Mouse (Mus musculus): ENCODE data around the gene Hs3st3b1. TPM values are rescaled to one million over a fixed set of nuclear protein-coding genes. Genes with fewer than 3 reads are reported as not detected.
A peak's percentile ranks its signal among the peaks of the same experiment; 100 is the strongest.

Hs3st3b1 gene
- 15.6 and 19.4 TPM in 2 replicates for polyA plus RNA-seq (2016; fragmentation: Nextera tagmentation; extraction: Ambion mirVana)

DNA sequence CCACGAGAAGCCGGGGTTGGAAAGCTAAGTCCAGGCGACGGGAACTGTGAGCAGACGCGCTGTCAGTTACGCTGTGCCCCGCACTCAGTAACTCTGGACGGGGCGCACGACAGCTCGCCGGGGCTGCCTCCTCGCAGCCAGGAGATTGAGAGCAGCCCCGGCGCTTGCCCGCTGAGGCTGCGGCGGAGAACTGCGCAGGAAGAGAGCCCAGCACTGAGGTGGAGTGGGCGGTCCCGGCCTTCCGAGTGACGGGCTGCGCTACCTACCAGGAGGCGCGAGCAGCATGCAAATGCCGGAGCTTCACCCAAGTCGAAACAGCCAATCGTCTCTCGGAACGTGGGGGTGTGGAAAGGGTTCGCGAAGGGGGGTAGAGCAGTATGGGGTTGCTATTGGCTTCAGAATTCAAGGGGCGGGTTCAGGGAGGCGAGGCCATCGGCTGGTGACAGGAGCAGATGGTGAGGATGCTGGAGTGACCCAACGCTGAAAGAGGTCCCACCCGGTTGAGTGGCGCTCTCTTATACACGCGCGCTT, at the start of gene Hs3st3b1:
Gene Hs3st3b1, minus strand, starts transcription at position 200 of the 531 bp plus-strand sequence.
- WGBS, result 2% methylated on average over 43 of the region's 43 CpGs

DNA sequence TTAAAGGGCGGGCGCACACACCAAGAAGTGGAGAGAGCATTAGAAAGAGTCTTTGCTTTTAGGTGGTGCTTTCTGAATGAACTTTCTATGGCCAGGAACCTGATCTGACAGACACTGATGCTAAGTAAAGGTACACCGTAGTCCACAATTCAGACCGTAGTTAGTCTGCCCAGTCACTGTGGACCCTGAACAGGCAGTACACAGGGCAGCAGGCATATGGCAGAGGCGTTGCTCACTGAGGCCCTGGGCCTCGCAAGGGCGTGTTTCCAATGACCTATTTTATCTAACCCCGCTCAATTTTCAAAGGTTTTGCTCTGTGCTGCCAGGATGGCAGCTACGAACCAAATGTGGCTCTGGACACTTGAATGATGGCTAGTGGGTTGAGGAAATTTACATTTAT, 49.4 kb upstream of the Hs3st3b1 start:
- H3K4me1 ChIP-seq, result peaks cover 27% of the 10 kb centered on the region
- H3K9me3 ChIP-seq (replicated peaks), result no peaks in the 10 kb centered on the region
- H3K4me3 ChIP-seq, result no peak overlapping the region
- no peak for DNase-seq (ENCODE audit: low spot score)
- WGBS, result 92% methylated on average over 9 of the region's 9 CpGs
- H3K27me3 ChIP-seq (ENCODE audit: low read depth, poor library complexity, severe bottlenecking), result no peaks in the 10 kb centered on the region; the same call in 1 of the 2 replicates
- no peak overlapping the region for H3K27ac ChIP-seq (replicated peaks)
- peaks cover 41% of the 10 kb centered on the region for H3K36me3 ChIP-seq

More for the DNA sequence above, at the start of gene Hs3st3b1:
- Histone ChIP-seq H3K27me3 (ENCODE audit: low read depth, poor library complexity, severe bottlenecking) (peaks cover 99% of the 10 kb centered on the region), H3K36me3 (no peaks in the 10 kb centered on the region), H3K27ac (replicated peaks) (peak within 1 kb of the TSS; percentile 89), H3K9me3 (replicated peaks) (no peaks in the 10 kb centered on the region), H3K4me3 (peak within 1 kb of the TSS; percentile 88), H3K4me1 (peaks cover 79% of the 10 kb centered on the region)
- DNase-seq (ENCODE audit: low spot score), result peak; percentile 97

DNA sequence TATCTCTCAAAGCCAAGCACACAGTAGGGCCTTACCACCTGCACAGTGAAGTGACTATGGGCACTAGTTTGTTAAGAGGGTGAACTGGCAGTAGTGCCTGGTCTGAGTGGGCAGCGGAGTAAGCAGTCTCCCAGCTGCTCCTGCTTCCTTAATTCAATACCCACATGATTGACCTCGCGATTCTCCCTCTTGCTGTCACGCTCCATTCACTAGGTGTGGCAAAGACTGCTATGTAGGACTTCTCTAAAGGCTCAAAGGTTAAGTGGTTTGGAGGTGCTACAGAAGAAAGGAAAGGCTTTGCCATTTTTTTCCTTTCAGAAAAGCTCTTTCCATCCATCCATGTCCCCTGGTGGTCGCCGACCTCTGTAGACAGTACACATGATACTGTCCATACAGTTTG, 48.7 kb upstream of the Hs3st3b1 start:
- WGBS, result 89% methylated on average over 6 of the region's 6 CpGs
- no peak for DNase-seq (ENCODE audit: low spot score)
- Histone ChIP-seq H3K36me3 (peaks cover 37% of the 10 kb centered on the region), H3K27me3 (ENCODE audit: low read depth, poor library complexity, severe bottlenecking) (no peaks in the 10 kb centered on the region; the same call in 1 of the 2 replicates), H3K4me3 (no peak overlapping the region), H3K4me1 (peaks cover 27% of the 10 kb centered on the region), H3K27ac (replicated peaks) (no peak overlapping the region), H3K9me3 (replicated peaks) (no peaks in the 10 kb centered on the region)

DNA sequence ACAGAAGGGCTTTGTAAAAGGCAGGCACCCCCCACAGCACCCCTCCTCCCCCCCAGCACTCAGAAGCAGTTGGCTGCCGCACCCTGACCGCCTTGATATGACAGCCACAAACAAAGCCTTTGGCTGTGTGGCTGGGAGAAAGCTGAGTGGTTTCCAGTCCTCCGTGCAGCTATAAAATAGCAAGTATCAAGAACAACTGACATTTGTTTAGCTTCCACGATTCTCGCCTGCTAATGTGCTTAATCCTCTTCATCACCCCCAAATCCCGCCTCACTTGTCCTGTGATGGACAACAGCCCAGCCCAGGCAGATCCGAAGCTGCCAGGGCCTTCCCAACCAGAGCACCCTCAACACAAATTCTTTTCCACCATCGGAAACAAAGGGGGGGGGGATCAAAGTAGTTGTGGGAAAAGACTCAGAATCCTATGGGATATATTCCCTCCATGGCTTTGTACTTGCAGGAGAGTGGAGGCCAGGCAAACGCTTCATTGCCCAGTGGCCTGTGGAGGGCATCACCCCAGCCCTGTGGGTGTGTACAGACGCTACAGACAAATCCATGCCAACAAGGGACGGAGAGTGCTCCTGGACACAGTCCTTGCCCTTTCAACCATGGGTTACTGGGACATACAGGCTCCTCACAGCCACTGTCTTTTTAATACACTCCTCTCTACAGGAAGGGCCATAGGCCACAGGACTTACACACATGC, 47.3 kb upstream of the Hs3st3b1 start:
- H3K4me1 ChIP-seq, result peaks cover 27% of the 10 kb centered on the region
- H3K27me3 ChIP-seq (ENCODE audit: low read depth, poor library complexity, severe bottlenecking), result no peaks in the 10 kb centered on the region; the same call in 1 of the 2 replicates
- 28% methylated on average over 11 of the region's 11 CpGs for WGBS
- peaks cover 29% of the 10 kb centered on the region for H3K36me3 ChIP-seq
- H3K9me3 ChIP-seq (replicated peaks), result no peaks in the 10 kb centered on the region
- peak overlapping the region; percentile 82 for H3K27ac ChIP-seq (replicated peaks)
- DNase-seq (ENCODE audit: low spot score), result peak; percentile 27
- no peak overlapping the region for H3K4me3 ChIP-seq

DNA sequence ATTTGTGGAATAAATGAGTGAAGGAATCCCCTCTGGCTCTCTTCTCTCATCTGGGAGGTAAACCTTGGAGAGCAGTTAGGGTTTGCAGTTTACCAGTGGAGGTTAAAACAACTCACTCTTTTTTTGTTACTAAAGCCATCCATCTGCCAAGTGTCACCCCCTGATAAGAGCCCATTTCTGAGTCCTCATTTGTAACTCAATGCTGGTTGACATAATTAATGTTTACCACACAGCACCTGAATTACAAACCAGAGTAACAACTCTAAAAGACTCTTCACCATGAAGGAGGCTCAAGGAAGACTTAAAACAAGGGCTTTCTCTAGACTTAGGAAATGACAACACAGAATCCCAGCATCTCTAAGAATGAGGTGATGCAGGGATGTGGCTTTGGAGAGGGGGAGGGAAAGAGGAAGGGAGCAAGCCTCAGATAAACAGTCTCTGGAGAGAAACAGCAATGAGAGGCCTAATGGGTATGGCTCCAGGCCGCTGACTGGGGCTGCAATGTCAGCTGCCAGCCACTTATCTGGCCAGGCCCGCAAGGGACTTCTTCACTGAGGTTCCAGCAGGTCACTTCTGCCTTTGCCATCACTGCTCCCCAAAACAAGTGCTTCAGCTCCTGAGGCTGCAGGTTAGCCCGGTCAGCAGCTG, 46.4 kb upstream of the Hs3st3b1 start:
- peaks cover 30% of the 10 kb centered on the region for H3K36me3 ChIP-seq
- peaks cover 27% of the 10 kb centered on the region for H3K4me1 ChIP-seq
- no peaks in the 10 kb centered on the region for H3K9me3 ChIP-seq (replicated peaks)
- H3K27ac ChIP-seq (replicated peaks), result peak overlapping the region; percentile 82
- DNase-seq (ENCODE audit: low spot score), result peak; percentile 18
- H3K4me3 ChIP-seq, result no peak overlapping the region
- 58% methylated on average over 3 of the region's 3 CpGs for WGBS
- H3K27me3 ChIP-seq (ENCODE audit: low read depth, poor library complexity, severe bottlenecking), result no peaks in the 10 kb centered on the region; the same call in 1 of the 2 replicates

DNA sequence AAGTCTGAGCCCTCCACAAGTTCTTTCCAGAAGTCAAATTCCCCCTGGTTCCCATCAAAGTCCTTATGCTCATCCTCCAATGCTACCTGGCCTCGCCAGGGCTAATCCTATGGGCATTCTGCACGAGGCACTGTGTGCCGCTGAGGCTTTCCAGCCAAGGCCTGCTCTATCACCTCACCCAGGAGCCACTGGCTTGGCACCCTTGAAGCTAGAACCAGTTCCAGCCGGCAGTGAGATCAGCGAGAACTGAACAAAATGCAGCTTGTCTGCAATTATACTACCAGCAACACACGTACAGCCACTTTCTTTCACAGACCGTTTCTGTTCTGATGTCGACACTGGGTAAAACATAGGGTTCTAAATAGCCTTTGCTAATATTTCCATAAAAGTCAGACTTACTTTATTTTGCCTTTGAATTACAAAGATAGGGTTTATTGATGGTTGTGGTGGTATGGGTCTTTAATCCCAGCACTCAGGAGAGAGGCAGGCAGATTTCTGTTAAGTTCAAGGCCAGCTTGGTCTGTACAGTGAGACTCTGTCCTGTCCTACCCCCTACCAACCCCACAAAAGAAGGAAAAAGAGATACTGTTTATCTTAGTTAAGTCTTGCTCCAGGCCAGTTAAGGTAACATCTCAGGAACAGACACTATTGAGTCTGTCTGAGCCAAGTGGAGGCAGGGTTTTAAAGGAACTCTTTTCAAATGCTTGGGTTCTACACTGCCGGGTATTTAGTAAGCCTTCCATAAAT, 45.7 kb upstream of the Hs3st3b1 start:
- no peak for DNase-seq (ENCODE audit: low spot score)
- Histone ChIP-seq H3K4me3 (no peak overlapping the region), H3K36me3 (peaks cover 30% of the 10 kb centered on the region), H3K9me3 (replicated peaks) (no peaks in the 10 kb centered on the region), H3K27ac (replicated peaks) (peak overlapping the region; percentile 82), H3K4me1 (peaks cover 27% of the 10 kb centered on the region), H3K27me3 (ENCODE audit: low read depth, poor library complexity, severe bottlenecking) (no peaks in the 10 kb centered on the region; the same call in 1 of the 2 replicates)
- WGBS, result 89% methylated on average over 9 of the region's 9 CpGs

DNA sequence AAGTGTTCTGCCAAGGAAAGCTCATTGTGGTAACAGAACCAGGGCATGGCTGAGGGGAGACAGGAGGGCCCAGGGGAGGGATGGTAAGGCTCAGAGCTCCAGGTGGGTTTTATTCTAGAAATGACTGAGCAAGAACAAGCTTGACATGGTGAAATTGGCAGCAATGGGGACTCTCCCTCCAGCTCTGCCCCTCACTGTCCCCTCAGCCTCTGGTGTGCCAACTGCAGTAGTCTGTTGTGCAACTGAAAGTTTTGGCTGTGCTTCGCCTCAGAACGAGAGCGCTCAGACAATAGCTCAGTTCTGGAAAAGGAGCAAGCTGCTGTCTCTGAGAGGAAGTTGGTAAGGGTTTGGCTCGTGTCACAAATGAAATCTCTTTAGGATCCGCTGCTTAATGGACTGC, 43.3 kb upstream of the Hs3st3b1 start:
- peaks cover 7% of the 10 kb centered on the region; the same call in 1 of the 2 replicates for H3K27me3 ChIP-seq (ENCODE audit: low read depth, poor library complexity, severe bottlenecking)
- WGBS, result 86% methylated on average over 5 of the region's 5 CpGs
- peaks cover 27% of the 10 kb centered on the region for H3K4me1 ChIP-seq
- DNase-seq (ENCODE audit: low spot score), result no peak
- no peak overlapping the region for H3K27ac ChIP-seq (replicated peaks)
- peaks cover 20% of the 10 kb centered on the region for H3K36me3 ChIP-seq
- no peaks in the 10 kb centered on the region for H3K9me3 ChIP-seq (replicated peaks)
- no peak overlapping the region for H3K4me3 ChIP-seq

DNA sequence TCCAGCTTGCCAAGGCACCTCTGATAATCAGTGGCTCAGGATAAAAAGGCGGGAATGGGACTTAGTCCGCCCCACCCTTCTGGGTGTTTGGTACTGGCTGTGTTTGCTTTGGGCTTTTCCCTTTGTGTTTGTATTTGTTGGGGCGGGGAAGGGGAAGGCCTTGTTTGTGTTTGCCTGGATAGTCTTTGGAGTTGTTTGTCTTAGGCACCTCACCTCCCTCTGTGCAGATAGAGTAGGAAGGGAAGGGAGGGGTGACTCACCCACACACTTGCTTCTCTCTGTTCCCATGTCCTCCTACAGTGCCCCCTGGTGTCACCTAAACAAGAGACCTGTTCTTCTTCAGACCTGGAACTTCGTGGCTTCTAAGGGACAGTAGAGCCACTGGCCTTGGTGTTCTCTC, 35.1 kb upstream of the Hs3st3b1 start:
- H3K36me3 ChIP-seq, result no peaks in the 10 kb centered on the region
- H3K9me3 ChIP-seq (replicated peaks), result no peaks in the 10 kb centered on the region
- peaks cover 70% of the 10 kb centered on the region for H3K27me3 ChIP-seq (ENCODE audit: low read depth, poor library complexity, severe bottlenecking)
- 5% methylated on average over 4 of the region's 4 CpGs for WGBS
- peak; percentile 32 for DNase-seq (ENCODE audit: low spot score)
- no peak overlapping the region for H3K4me3 ChIP-seq
- peak overlapping the region; percentile 70 for H3K27ac ChIP-seq (replicated peaks)
- H3K4me1 ChIP-seq, result peaks cover 43% of the 10 kb centered on the region

DNA sequence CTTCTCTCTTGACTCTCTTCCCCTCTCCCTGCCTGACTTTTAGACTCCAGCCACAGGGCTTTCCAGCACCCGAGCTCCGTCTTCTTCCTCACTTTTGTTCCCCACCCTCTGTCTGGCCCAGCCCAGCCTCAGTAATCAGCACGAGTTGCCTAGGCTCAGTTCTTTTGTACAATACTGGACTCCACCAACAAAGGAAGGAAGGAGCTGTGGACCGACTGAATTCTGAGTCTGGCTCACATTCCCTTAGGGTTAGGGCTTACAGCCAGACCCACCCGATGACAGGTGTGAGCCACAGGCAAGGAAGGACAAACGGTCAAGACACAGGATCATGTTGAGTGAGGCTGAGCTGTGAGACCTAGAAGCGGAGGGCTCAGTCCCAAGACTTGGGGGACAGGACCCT, 34.7 kb upstream of the Hs3st3b1 start:
- Histone ChIP-seq H3K4me1 (peaks cover 47% of the 10 kb centered on the region), H3K27ac (replicated peaks) (peak overlapping the region; percentile 70), H3K4me3 (no peak overlapping the region), H3K36me3 (no peaks in the 10 kb centered on the region), H3K9me3 (replicated peaks) (no peaks in the 10 kb centered on the region), H3K27me3 (ENCODE audit: low read depth, poor library complexity, severe bottlenecking) (peaks cover 71% of the 10 kb centered on the region)
- WGBS, result 16% methylated on average over 7 of the region's 7 CpGs
- no peak for DNase-seq (ENCODE audit: low spot score)

DNA sequence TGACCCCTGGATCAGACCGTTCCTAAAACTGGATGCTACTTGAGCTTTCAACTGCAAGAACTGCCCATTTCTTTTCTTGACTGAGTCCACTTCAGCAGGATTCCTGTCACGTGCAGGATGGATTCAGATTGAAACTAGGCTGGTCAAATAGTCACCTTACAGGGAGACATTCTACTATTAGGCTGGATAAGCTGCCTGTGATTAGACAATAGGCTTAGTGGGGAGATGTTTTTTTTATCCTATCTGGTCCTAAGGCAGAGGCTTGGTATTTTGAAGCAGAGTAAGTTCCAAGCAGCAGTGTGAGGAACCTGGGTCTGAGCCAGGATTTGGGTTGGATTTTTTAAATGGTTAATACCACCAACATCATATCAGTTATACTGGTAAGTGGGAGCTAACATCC, 31.8 kb upstream of the Hs3st3b1 start:
- no peaks in the 10 kb centered on the region for H3K9me3 ChIP-seq (replicated peaks)
- H3K36me3 ChIP-seq, result no peaks in the 10 kb centered on the region
- H3K4me1 ChIP-seq, result peaks cover 56% of the 10 kb centered on the region
- DNase-seq (ENCODE audit: low spot score), result no peak
- peaks cover 82% of the 10 kb centered on the region for H3K27me3 ChIP-seq (ENCODE audit: low read depth, poor library complexity, severe bottlenecking)
- no peak overlapping the region for H3K4me3 ChIP-seq
- H3K27ac ChIP-seq (replicated peaks), result no peak overlapping the region; the same call in 1 of the 2 replicates
- 72% methylated on average over 2 of the region's 2 CpGs for WGBS

DNA sequence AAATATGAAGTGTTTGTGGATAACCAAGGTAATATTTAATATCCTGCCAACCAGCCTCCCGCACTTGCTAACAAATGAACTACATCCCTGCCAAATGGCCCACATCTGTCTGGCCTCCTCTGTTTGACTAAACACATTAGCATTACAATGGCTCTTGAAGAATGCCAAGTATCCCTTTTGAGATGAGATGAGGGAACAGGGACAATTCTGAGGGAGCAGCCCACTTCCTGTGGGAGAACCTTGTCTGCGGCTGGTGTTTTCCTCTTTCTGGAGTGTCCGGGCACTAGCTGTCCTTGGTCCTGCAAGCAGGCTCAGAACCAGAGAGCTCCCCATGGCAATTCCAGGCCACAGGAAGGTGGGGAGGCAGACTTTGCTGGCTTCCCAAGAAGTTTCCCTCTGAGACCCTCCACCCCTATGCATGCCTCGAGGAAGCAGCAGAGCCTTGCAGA, 30.7 kb upstream of the Hs3st3b1 start:
- peaks cover 56% of the 10 kb centered on the region for H3K4me1 ChIP-seq

DNA sequence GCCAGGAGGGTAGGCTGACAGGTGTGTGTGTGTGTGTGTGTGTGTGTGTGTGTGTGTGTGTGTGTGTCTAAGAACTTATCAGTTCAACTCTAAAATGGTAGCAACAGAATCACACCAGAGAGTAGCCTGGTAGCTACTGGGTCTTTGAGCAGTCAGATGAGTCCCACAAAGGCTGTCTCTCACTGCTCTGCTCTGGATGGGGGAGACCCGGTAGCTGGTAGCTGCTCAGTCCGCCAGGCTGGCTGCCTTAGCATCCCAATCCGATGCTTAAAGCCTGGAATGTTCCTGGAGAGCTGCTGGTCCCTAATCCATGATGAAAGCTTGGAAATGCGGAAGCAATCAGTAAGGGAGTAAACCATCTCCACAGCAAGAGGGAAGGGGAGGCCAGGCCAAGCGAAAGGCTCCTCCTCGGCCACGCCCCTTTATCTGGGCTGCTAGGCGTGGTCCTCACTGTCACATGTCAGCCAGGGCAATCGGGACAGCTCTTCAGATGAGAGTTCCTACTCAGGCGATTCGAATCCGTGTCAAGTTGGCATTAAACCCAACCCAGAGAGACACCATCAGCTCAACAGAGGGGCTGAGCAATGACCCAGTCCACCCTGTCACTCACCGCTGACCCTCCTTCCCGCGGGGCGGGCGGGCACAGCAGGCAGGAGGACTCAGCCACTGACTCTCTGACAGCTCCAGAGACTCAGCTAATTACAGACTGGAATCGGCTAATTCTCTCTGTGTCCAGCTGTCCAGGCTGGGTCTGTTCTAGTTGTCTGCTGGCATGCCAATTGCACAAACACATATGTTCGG, 29.9 kb upstream of the Hs3st3b1 start:
- peaks cover 81% of the 10 kb centered on the region for H3K27me3 ChIP-seq (ENCODE audit: low read depth, poor library complexity, severe bottlenecking)
- DNase-seq (ENCODE audit: low spot score), result peak; percentile 73
- H3K9me3 ChIP-seq (replicated peaks), result no peaks in the 10 kb centered on the region
- peaks cover 50% of the 10 kb centered on the region for H3K4me1 ChIP-seq
- H3K4me3 ChIP-seq, result peak overlapping the region; percentile 47
- 5% methylated on average over 19 of the region's 19 CpGs for WGBS
- no peaks in the 10 kb centered on the region for H3K36me3 ChIP-seq
- peak overlapping the region; percentile 80 for H3K27ac ChIP-seq (replicated peaks)

More for the DNA sequence above, 30.7 kb upstream of the Hs3st3b1 start:
- H3K27me3 ChIP-seq (ENCODE audit: low read depth, poor library complexity, severe bottlenecking), result peaks cover 80% of the 10 kb centered on the region
- H3K4me3 ChIP-seq, result peak overlapping the region; percentile 47
- H3K36me3 ChIP-seq, result no peaks in the 10 kb centered on the region
- peak; percentile 44 for DNase-seq (ENCODE audit: low spot score)
- no peaks in the 10 kb centered on the region for H3K9me3 ChIP-seq (replicated peaks)
- WGBS, result 21% methylated on average over 4 of the region's 4 CpGs
- H3K27ac ChIP-seq (replicated peaks), result peak overlapping the region; percentile 80

Data from midbrain, embryonic 10.5 days (tissue).